Mouse (Mus musculus) cerebellum, adult 2 months (tissue): ENCODE measurements around the gene Zfp937.
"Not testable (repeated sequence)": the region's sequence is repeated elsewhere in the genome, so short reads cannot be mapped to it uniquely, and the experiment has no call there.

Experiments
- CTCF ChIP-seq: fragments of 200-500 bp; IDR thresholded peaks from 2 replicates; pipeline ENCODE4 v1.5.1; 2011; ENCODE audit warnings: low read depth, mild to moderate bottlenecking, control low read depth, low read length, moderate library complexity, borderline replicate concordance; ENCODE audit not compliant: insufficient read depth
- POLR2A ChIP-seq: fragments of 200-500 bp; IDR thresholded peaks from 2 replicates; pipeline ENCODE4 v1.6.1; 2011; ENCODE audit warnings: low read length, control low read depth, borderline replicate concordance; ENCODE audit not compliant: insufficient read depth

- TF ChIP-seq POLR2A, CTCF: not testable (repeated sequence)
These were observed 39.0 kb downstream of the Zfp937 start for GRCm38 (mm10) chr2:150256861-150257260.
